Mouse (Mus musculus): ENCODE data around the gene Man2b1. TPM values are rescaled to one million over a fixed set of nuclear protein-coding genes. Genes with fewer than 3 reads are reported as not detected.
A peak's percentile ranks its signal among the peaks of the same experiment; 100 is the strongest.
"Not testable (repeated sequence)": the region's sequence is repeated elsewhere in the genome, so short reads cannot be mapped to it uniquely, and the experiment has no call there.

Man2b1 gene
- polyA plus RNA-seq, 1 experiment: 133 TPM

- no peak for DNase-seq (ENCODE audit: low read depth)
These were observed 8.9 kb upstream of the Man2b1 start for GRCm38 (mm10) chr8:85074167-85074566.

- no peak for DNase-seq (ENCODE audit: low read depth)
These were observed 8.5 kb upstream of the Man2b1 start for GRCm38 (mm10) chr8:85074617-85075016.

- DNase-seq (ENCODE audit: low read depth): no peak
These were observed 7.1 kb upstream of the Man2b1 start for GRCm38 (mm10) chr8:85076001-85076400.

- no peak for DNase-seq (ENCODE audit: low read depth)
These were observed 6.1 kb upstream of the Man2b1 start for GRCm38 (mm10) chr8:85076993-85077392.

GRCm38 (mm10) chr8:85080214-85080531 lies 2.9 kb upstream of the Man2b1 start:
- no peak for DNase-seq (ENCODE audit: low read depth)

- no peak for DNase-seq (ENCODE audit: low read depth)
These were observed 2.4 kb upstream of the Man2b1 start, which contains the start of gene Wdr83os for GRCm38 (mm10) chr8:85080532-85081215. Wdr83os (plus strand) TSS chr8:85080740.

- DNase-seq (ENCODE audit: low read depth): no peak
These were observed 1.9 kb upstream of the Man2b1 start, which contains the start of gene Wdr83 for GRCm38 (mm10) chr8:85081216-85081555. Wdr83 (minus strand) TSS chr8:85081306.

GRCm38 (mm10) chr8:85082169-85082568 lies 901 bp upstream of the Man2b1 start:
- DNase-seq (ENCODE audit: low read depth): not testable (repeated sequence)

GRCm38 (mm10) chr8:85084633-85085032 lies 1.6 kb downstream of the Man2b1 start:
- no peak for DNase-seq (ENCODE audit: low read depth)

- DNase-seq (ENCODE audit: low read depth): no peak
These were observed 3.2 kb downstream of the Man2b1 start for GRCm38 (mm10) chr8:85086238-85086637.

- DNase-seq (ENCODE audit: low read depth): no peak
These were observed 5.7 kb downstream of the Man2b1 start for GRCm38 (mm10) chr8:85088771-85089170.

- DNase-seq (ENCODE audit: low read depth): no peak
These were observed 7.8 kb downstream of the Man2b1 start for GRCm38 (mm10) chr8:85090856-85091255.

- no peak for DNase-seq (ENCODE audit: low read depth)
These were observed 8.5 kb downstream of the Man2b1 start for GRCm38 (mm10) chr8:85091526-85092090.

GRCm38 (mm10) chr8:85095051-85095450 lies 12.0 kb downstream of the Man2b1 start:
- DNase-seq (ENCODE audit: low read depth): no peak

GRCm38 (mm10) chr8:85095566-85095965 lies 12.5 kb downstream of the Man2b1 start:
- DNase-seq (ENCODE audit: low read depth): no peak

- DNase-seq (ENCODE audit: low read depth): no peak
These were observed 13.1 kb downstream of the Man2b1 start for GRCm38 (mm10) chr8:85096196-85096595.

- DNase-seq (ENCODE audit: low read depth): no peak
These were observed 13.8 kb downstream of the Man2b1 start for GRCm38 (mm10) chr8:85096850-85097249.

GRCm38 (mm10) chr8:85100076-85100665 lies 17.1 kb downstream of the Man2b1 start:
- DNase-seq (ENCODE audit: low read depth): no peak

- no peak for DNase-seq (ENCODE audit: low read depth)
These were observed 30.2 kb downstream of the Man2b1 start for GRCm38 (mm10) chr8:85113241-85113640.

GRCm38 (mm10) chr8:85115501-85115900 lies 32.4 kb downstream of the Man2b1 start:
- no peak for DNase-seq (ENCODE audit: low read depth)

- no peak for DNase-seq (ENCODE audit: low read depth)
These were observed 33.9 kb downstream of the Man2b1 start for GRCm38 (mm10) chr8:85116984-85117383.

GRCm38 (mm10) chr8:85119052-85119981 lies 36.2 kb downstream of the Man2b1 start:
- peak; percentile 60 for DNase-seq (ENCODE audit: low read depth)
